Mouse (Mus musculus) CD4-positive helper T cell, adult 2 months (primary cell): ENCODE measurements around the gene Sumf1.

Source experiments
- DNase-seq: peaks from one replicate; pipeline ENCODE4 v3.0.0-alpha.2; 2012; ENCODE audit warnings: low read depth, missing footprints, low spot score

Sumf1 gene

GRCm38 (mm10) chr6:108092646-108093045, 92.7 kb downstream of the Sumf1 start:
- DNase-seq, result no peak

GRCm38 (mm10) chr6:108091296-108091695, 94.1 kb downstream of the Sumf1 start:
- no peak for DNase-seq

- DNase-seq, result no peak
Observed at GRCm38 (mm10) chr6:108075857-108076256, 109.5 kb downstream of the Sumf1 start.

GRCm38 (mm10) chr6:108074624-108075023, 110.8 kb downstream of the Sumf1 start:
- no peak for DNase-seq

GRCm38 (mm10) chr6:108073931-108074330, 111.5 kb downstream of the Sumf1 start:
- DNase-seq, result no peak

- no peak for DNase-seq
Observed at GRCm38 (mm10) chr6:108073071-108073470, 112.3 kb downstream of the Sumf1 start.

- no peak for DNase-seq
Observed at GRCm38 (mm10) chr6:108070947-108071346, 114.4 kb downstream of the Sumf1 start.

GRCm38 (mm10) chr6:108065583-108065982, 119.8 kb downstream of the Sumf1 start:
- peak; percentile 79 for DNase-seq

- DNase-seq, result peak; percentile 96
Observed at GRCm38 (mm10) chr6:108064918-108065526, 120.4 kb downstream of the Sumf1 start, which contains the start of gene Setmar. Setmar (plus strand) TSS chr6:108065045.

- DNase-seq, result no peak
Observed at GRCm38 (mm10) chr6:108061121-108061520, 124.3 kb downstream of the Sumf1 start.

- DNase-seq, result no peak
Observed at GRCm38 (mm10) chr6:108058066-108058465, 127.3 kb downstream of the Sumf1 start.

GRCm38 (mm10) chr6:108057353-108057752, 128.0 kb downstream of the Sumf1 start:
- no peak for DNase-seq
